Comparison of ENCODE assay signal across 11 mouse cellular contexts in genomic region chr8:118104464-118105050, GRCm38 (mm10).
DNase-seq lines count a peak whose midpoint lies in the region; ATAC-seq lines count a peak whose summit lies in the region.
"Had no signal": no experiment of that assay in that cellular context is flagged by ENCODE, and none has a peak within 500 bp of the region (broad histone marks: within the 10 kb centered on the region; RNA-seq: fewer than 3 reads in every experiment).

No protein-coding gene starts in this region.

- DNase-seq in heart, adult 11 months: no peak
- DNase-seq in left cerebral cortex, adult 11 months (ENCODE audit: low spot score): peak; percentile 8
- no peak for DNase-seq in left cerebral cortex, adult 9 months (ENCODE audit: low spot score in 2 of 2)
- DNase-seq in brain, adult 2 months (ENCODE audit: low read depth, low spot score): peak; percentile 45
- DNase-seq in thymus, postnatal 4 days: no peak
- DNase-seq: gastrocnemius, adult 2 months; lung, postnatal 36 days had no signal

- H3K36me3 ChIP-seq in heart, embryonic 13.5 days: no peaks in the 10 kb centered on the region
- H3K36me3 ChIP-seq in embryonic facial prominence, embryonic 15.5 days: no peaks in the 10 kb centered on the region
- H3K36me3 ChIP-seq: liver, embryonic 12.5 days had no signal

- no peak for ATAC-seq in heart, embryonic 13.5 days (ENCODE audit: extremely low read depth, insufficient number of reproducible peaks, low FRiP score, low TSS enrichment)
- ATAC-seq in embryonic facial prominence, embryonic 15.5 days (ENCODE audit: insufficient number of reproducible peaks, low FRiP score, low TSS enrichment, low read depth): peak; percentile 71; the same call in 1 of the 2 replicates
- ATAC-seq: activated CD4-positive, CD25-positive, alpha-beta regulatory T cell, adult 4 months; liver, embryonic 12.5 days had no signal

- WGBS in heart, embryonic 13.5 days: 62% methylated on average over 14 of the region's 14 CpGs
- WGBS in embryonic facial prominence, embryonic 15.5 days: 44% methylated on average over 14 of the region's 14 CpGs

- H3K4me1 ChIP-seq in heart, embryonic 13.5 days: peaks cover 14% of the 10 kb centered on the region
- peaks cover 28% of the 10 kb centered on the region for H3K4me1 ChIP-seq in embryonic facial prominence, embryonic 15.5 days
- H3K4me1 ChIP-seq: liver, embryonic 12.5 days had no signal

- H3K9ac ChIP-seq in heart, embryonic 13.5 days: no peak overlapping the region
- no peak overlapping the region for H3K9ac ChIP-seq in embryonic facial prominence, embryonic 15.5 days
- H3K9ac ChIP-seq: liver, embryonic 12.5 days had no signal

- H3K4me2 ChIP-seq in heart, embryonic 13.5 days: peak overlapping the region; percentile 36
- H3K4me2 ChIP-seq in embryonic facial prominence, embryonic 15.5 days (replicated peaks): no peak overlapping the region
- H3K4me2 ChIP-seq: liver, embryonic 12.5 days had no signal

- H3K9me3 ChIP-seq in heart, embryonic 13.5 days: no peaks in the 10 kb centered on the region
- H3K9me3 ChIP-seq in embryonic facial prominence, embryonic 15.5 days (replicated peaks): no peaks in the 10 kb centered on the region
- H3K9me3 ChIP-seq: liver, embryonic 12.5 days had no signal

- no peak overlapping the region for H3K27ac ChIP-seq in heart, embryonic 13.5 days (replicated peaks)
- no peak overlapping the region for H3K27ac ChIP-seq in embryonic facial prominence, embryonic 15.5 days (replicated peaks)
- H3K27ac ChIP-seq: gastrocnemius, adult 2 months; liver, embryonic 12.5 days had no signal

- no peak overlapping the region for H3K4me3 ChIP-seq in heart, embryonic 13.5 days
- H3K4me3 ChIP-seq in embryonic facial prominence, embryonic 15.5 days (replicated peaks): no peak overlapping the region
- H3K4me3 ChIP-seq: gastrocnemius, adult 2 months; liver, embryonic 12.5 days had no signal

- no peaks in the 10 kb centered on the region for H3K27me3 ChIP-seq in heart, embryonic 13.5 days (replicated peaks)
- H3K27me3 ChIP-seq in embryonic facial prominence, embryonic 15.5 days: 0 out of 2 replicates have a peak, but pooled peaks cover 3% of the 10 kb centered on the region
- H3K27me3 ChIP-seq: liver, embryonic 12.5 days had no signal

Comparison
In these comparisons a context has a peak if more than half of its experiments do, and no peak if none do; other contexts are left out.
1. DNase-seq: peak in left cerebral cortex, adult 11 months (single experiment) and brain, adult 2 months (single experiment); none in heart, adult 11 months (single experiment), left cerebral cortex, adult 9 months (0 of 2) and thymus, postnatal 4 days (single experiment).